Mouse (Mus musculus): Measurements from ENCODE around the gene Bub1b. TPM values are rescaled to one million over a fixed set of nuclear protein-coding genes. Genes with fewer than 3 reads are reported as not detected.

Gene Bub1b
- polyA plus RNA-seq, 1 experiment: 3.4 TPM

- TF ChIP-seq CTCF (IDR thresholded peaks at IDR 0.05; ENCODE audit: borderline replicate concordance, insufficient read depth, low read depth, low read length): no peak
- peaks cover 3% of the 10 kb centered on the region; the same call in 1 of the 2 replicates for H3K4me1 ChIP-seq (ENCODE audit: control insufficient read depth, insufficient read depth, low read length)
- H3K27me3 ChIP-seq (ENCODE audit: control insufficient read depth, insufficient read depth, low read length): no peaks in the 10 kb centered on the region
- no peak overlapping the region for H3K4me3 ChIP-seq (replicated peaks; ENCODE audit: insufficient read depth, low read depth, low read length)
- 94% methylated on average over 6 of the region's 6 CpGs for WGBS
- H3K27ac ChIP-seq (ENCODE audit: insufficient read depth, low read length): no peak overlapping the region
- DNase-seq: no peak
Measured at GRCm38 (mm10) chr2:118680926-118681325, 82.9 kb downstream of the Bub1b start.

- 27% methylated on average over 8 of the region's 8 CpGs for WGBS
- TF ChIP-seq POLR2A (IDR thresholded peaks at IDR 0.05; ENCODE audit: borderline replicate concordance, insufficient read depth, low read length) (no peak), CTCF (IDR thresholded peaks at IDR 0.05; ENCODE audit: borderline replicate concordance, insufficient read depth, low read depth, low read length) (no peak)
- H3K27me3 ChIP-seq (ENCODE audit: control insufficient read depth, insufficient read depth, low read length): no peaks in the 10 kb centered on the region
- DNase-seq: no peak
- no peak overlapping the region for H3K4me3 ChIP-seq (replicated peaks; ENCODE audit: insufficient read depth, low read depth, low read length)
- H3K4me1 ChIP-seq (ENCODE audit: control insufficient read depth, insufficient read depth, low read length): peaks cover 3% of the 10 kb centered on the region; the same call in 1 of the 2 replicates
- H3K27ac ChIP-seq (ENCODE audit: insufficient read depth, low read length): no peak overlapping the region
Measured at GRCm38 (mm10) chr2:118682544-118683260, 84.7 kb downstream of the Bub1b start.

GRCm38 (mm10) chr2:118685088-118685487, 87.1 kb downstream of the Bub1b start:
- no peak for DNase-seq
- TF ChIP-seq POLR2A (IDR thresholded peaks at IDR 0.05; ENCODE audit: borderline replicate concordance, insufficient read depth, low read length) (no peak), CTCF (IDR thresholded peaks at IDR 0.05; ENCODE audit: borderline replicate concordance, insufficient read depth, low read depth, low read length) (no peak)
- Histone ChIP-seq H3K27me3 (ENCODE audit: control insufficient read depth, insufficient read depth, low read length) (no peaks in the 10 kb centered on the region), H3K27ac (ENCODE audit: insufficient read depth, low read length) (no peak overlapping the region), H3K4me1 (ENCODE audit: control insufficient read depth, insufficient read depth, low read length) (peaks cover 3% of the 10 kb centered on the region; the same call in 1 of the 2 replicates), H3K4me3 (replicated peaks; ENCODE audit: insufficient read depth, low read depth, low read length) (no peak overlapping the region)
- WGBS: 89% methylated on average over 4 of the region's 4 CpGs

- Histone ChIP-seq H3K27me3 (ENCODE audit: control insufficient read depth, insufficient read depth, low read length) (no peaks in the 10 kb centered on the region), H3K4me3 (replicated peaks; ENCODE audit: insufficient read depth, low read depth, low read length) (no peak overlapping the region), H3K27ac (ENCODE audit: insufficient read depth, low read length) (no peak overlapping the region), H3K4me1 (ENCODE audit: control insufficient read depth, insufficient read depth, low read length) (peaks cover 3% of the 10 kb centered on the region; the same call in 1 of the 2 replicates)
- no peak for DNase-seq
- TF ChIP-seq POLR2A (IDR thresholded peaks at IDR 0.05; ENCODE audit: borderline replicate concordance, insufficient read depth, low read length) (no peak), CTCF (IDR thresholded peaks at IDR 0.05; ENCODE audit: borderline replicate concordance, insufficient read depth, low read depth, low read length) (no peak)
- WGBS: 77% methylated on average over 8 of the region's 8 CpGs
Measured at GRCm38 (mm10) chr2:118686693-118687092, 88.7 kb downstream of the Bub1b start.

GRCm38 (mm10) chr2:118687791-118688190, 89.8 kb downstream of the Bub1b start:
- TF ChIP-seq CTCF (IDR thresholded peaks at IDR 0.05; ENCODE audit: borderline replicate concordance, insufficient read depth, low read depth, low read length) (no peak), POLR2A (IDR thresholded peaks at IDR 0.05; ENCODE audit: borderline replicate concordance, insufficient read depth, low read length) (no peak)
- no peaks in the 10 kb centered on the region for H3K27me3 ChIP-seq (ENCODE audit: control insufficient read depth, insufficient read depth, low read length)
- WGBS: 63% methylated on average over 3 of the region's 3 CpGs
- no peaks in the 10 kb centered on the region for H3K4me1 ChIP-seq (ENCODE audit: control insufficient read depth, insufficient read depth, low read length)
- DNase-seq: no peak
- H3K27ac ChIP-seq (ENCODE audit: insufficient read depth, low read length): no peak overlapping the region
- no peak overlapping the region for H3K4me3 ChIP-seq (replicated peaks; ENCODE audit: insufficient read depth, low read depth, low read length)

GRCm38 (mm10) chr2:118689875-118690274, 91.9 kb downstream of the Bub1b start:
- H3K27ac ChIP-seq (ENCODE audit: insufficient read depth, low read length): no peak overlapping the region

More at GRCm38 (mm10) chr2:118689875-118690274, 91.9 kb downstream of the Bub1b start:
- H3K4me3 ChIP-seq (replicated peaks; ENCODE audit: insufficient read depth, low read depth, low read length): no peak overlapping the region
- H3K4me1 ChIP-seq (ENCODE audit: control insufficient read depth, insufficient read depth, low read length): no peaks in the 10 kb centered on the region; the same call in 1 of the 2 replicates
- DNase-seq: no peak
- 47% methylated on average over 10 of the region's 10 CpGs for WGBS
- TF ChIP-seq CTCF (IDR thresholded peaks at IDR 0.05; ENCODE audit: borderline replicate concordance, insufficient read depth, low read depth, low read length): no peak
- no peak for TF ChIP-seq POLR2A (IDR thresholded peaks at IDR 0.05; ENCODE audit: borderline replicate concordance, insufficient read depth, low read length)
- no peaks in the 10 kb centered on the region for H3K27me3 ChIP-seq (ENCODE audit: control insufficient read depth, insufficient read depth, low read length)

Other genes starting within 250 kb of the Bub1b start
- 4.4 and 5.6 TPM in 2 replicates for gene Gpr176, start 224.8 kb upstream of the Bub1b start, polyA plus RNA-seq (2012; rRNA removed)
- 21.5 and 23.0 TPM in 2 replicates for gene Eif2ak4, start 209.6 kb upstream of the Bub1b start, polyA plus RNA-seq (2012; rRNA removed)
- gene Srp14, start 118.5 kb upstream of the Bub1b start, polyA plus RNA-seq (2012; rRNA removed): 219 and 221 TPM in 2 replicates
- 8.6 and 9.2 TPM in 2 replicates for gene Bmf, start 48.5 kb upstream of the Bub1b start, polyA plus RNA-seq (2012; rRNA removed)
- gene Pak6, start 65.1 kb downstream of the Bub1b start, polyA plus RNA-seq (2012; rRNA removed): 5.6 and 6.4 TPM in 2 replicates
- gene Ankrd63, start 105.8 kb downstream of the Bub1b start, polyA plus RNA-seq (2012; rRNA removed): 0.41 and 0.82 TPM in 2 replicates
- gene Plcb2, start 130.2 kb downstream of the Bub1b start, polyA plus RNA-seq (2012; rRNA removed): 0.86 and 0.97 TPM in 2 replicates
- gene Inafm2, start 147.5 kb downstream of the Bub1b start, polyA plus RNA-seq (2012; rRNA removed): 21.8 and 22.0 TPM in 2 replicates
- 8.3 and 8.5 TPM in 2 replicates for gene Ccdc9b, start 164.4 kb downstream of the Bub1b start, polyA plus RNA-seq (2012; rRNA removed)
- not detected in 2 replicates for gene Phgr1, start 174.6 kb downstream of the Bub1b start, polyA plus RNA-seq (2012; rRNA removed)
- 212 and 227 TPM in 2 replicates for gene Disp2, start 181.5 kb downstream of the Bub1b start, polyA plus RNA-seq (2012; rRNA removed)
- gene Knstrn, start 215.8 kb downstream of the Bub1b start, polyA plus RNA-seq (2012; rRNA removed): 1.6 and 2.1 TPM in 2 replicates

All from cerebellum, adult 2 months (tissue).